ENCODE assay signal across 24 mouse cellular contexts in genomic region chr8:121943057-121943540, GRCm38 (mm10). TPM values are rescaled to one million over a fixed set of nuclear protein-coding genes. Genes with fewer than 3 reads are reported as not detected.
"Had no signal": no experiment of that assay in that cellular context is flagged by ENCODE, and none has a peak within 500 bp of the region (broad histone marks: within the 10 kb centered on the region; RNA-seq: fewer than 3 reads in every experiment).

No protein-coding gene starts in this region.

- H3K36me3 ChIP-seq: kidney, embryonic 15.5 days; midbrain, embryonic 12.5 days; midbrain, embryonic 15.5 days; neural tube, embryonic 12.5 days; neural tube, embryonic 15.5 days had no signal

- H3K4me3 ChIP-seq: kidney, embryonic 15.5 days; left cerebral cortex, adult 2 months; midbrain, embryonic 12.5 days; midbrain, embryonic 15.5 days; neural tube, embryonic 12.5 days; neural tube, embryonic 15.5 days had no signal

- H3K4me2 ChIP-seq: kidney, embryonic 15.5 days; lung, embryonic 14.5 days; midbrain, embryonic 12.5 days; midbrain, embryonic 15.5 days; neural tube, embryonic 12.5 days; neural tube, embryonic 15.5 days had no signal

- ATAC-seq: midbrain, embryonic 15.5 days had no signal

- H3K9ac ChIP-seq: kidney, embryonic 15.5 days; liver, embryonic 14.5 days; lung, embryonic 14.5 days; midbrain, embryonic 12.5 days; midbrain, embryonic 15.5 days; neural tube, embryonic 12.5 days; neural tube, embryonic 15.5 days had no signal

- H3K27me3 ChIP-seq: kidney, embryonic 15.5 days; midbrain, embryonic 15.5 days; neural tube, embryonic 12.5 days; neural tube, embryonic 15.5 days had no signal

- H3K27ac ChIP-seq: kidney, embryonic 15.5 days; left cerebral cortex, adult 2 months; liver, embryonic 14.5 days; midbrain, embryonic 12.5 days; midbrain, embryonic 15.5 days; neural tube, embryonic 12.5 days; neural tube, embryonic 15.5 days; stomach, postnatal 0 days had no signal

- DNase-seq: layer of hippocampus, postnatal 36 days; lung, embryonic 14.5 days; lung, postnatal 10 days; lung, postnatal 36 days; right cerebral cortex, adult 18-20 months; right cerebral cortex, postnatal 14 days; right cerebral cortex, postnatal 4 days; thymus, adult 2 months; thymus, postnatal 14 days; thymus, postnatal 4 days had no signal

- H3K9me3 ChIP-seq: kidney, embryonic 15.5 days; midbrain, embryonic 12.5 days; midbrain, embryonic 15.5 days; neural tube, embryonic 12.5 days; neural tube, embryonic 15.5 days had no signal

RNA-seq across cellular contexts. Expression of gene Car5a, which starts 1.6 kb away (rescaled TPM):
- total RNA-seq: layer of hippocampus, postnatal 10 days; layer of hippocampus, postnatal 36 days; left cerebral cortex, adult 2 months; left cerebral cortex, postnatal 10 days; left cerebral cortex, postnatal 36 days had no signal
- polyA plus RNA-seq: limb, embryonic 11.5 days; limb, embryonic 14.5 days; lung, embryonic 14.5 days; stomach, embryonic 14.5 days; thymus, adult 2 months had no signal
